Mouse (Mus musculus) intestine, postnatal 0 days (tissue): ENCODE data around the gene Tmem204. TPM values are rescaled to one million over a fixed set of nuclear protein-coding genes. Genes with fewer than 3 reads are reported as not detected.
A peak's percentile ranks its signal among the peaks of the same experiment; 100 is the strongest.

Experiments
- ATAC-seq: fragments of 200-750 bp; cut with Nextera tagmentation; 2 replicates; pipeline ENCODE4 v1.8.0; 2017; ENCODE audit warnings: mild to moderate bottlenecking, moderate TSS enrichment, moderate library complexity
- H3K27ac ChIP-seq: fragments of 300-500 bp; sonication (generic); 2 replicates; pipeline ENCODE4 v1.5.1; 2014; ENCODE audit warnings: mild to moderate bottlenecking, low read depth, low read length, moderate library complexity
- H3K27me3 ChIP-seq: fragments of 300-500 bp; sonication (generic); replicated peaks from 2 replicates; pipeline ENCODE4 v1.6.1; 2014; ENCODE audit warnings: low read length, mixed read lengths; ENCODE audit not compliant: control insufficient read depth, insufficient read depth
- H3K36me3 ChIP-seq: fragments of 300-500 bp; sonication (generic); 2 replicates; pipeline ENCODE4 v1.6.1; 2014; ENCODE audit warnings: mild to moderate bottlenecking, moderate library complexity; ENCODE audit not compliant: control insufficient read depth, insufficient read depth
- H3K4me1 ChIP-seq: fragments of 300-500 bp; sonication (generic); replicated peaks from 2 replicates; pipeline ENCODE4 v1.6.1; 2014; ENCODE audit warnings: antibody characterized with exemption, low read length, mixed read lengths; ENCODE audit not compliant: control insufficient read depth, insufficient read depth
- H3K4me2 ChIP-seq: fragments of 300-500 bp; sonication (generic); replicated peaks from 2 replicates; pipeline ENCODE4 v1.6.1; 2014; ENCODE audit warnings: low read depth, mild to moderate bottlenecking, moderate library complexity
- H3K4me3 ChIP-seq: fragments of 300-500 bp; sonication (generic); 2 replicates; pipeline ENCODE4 v1.5.1; 2014; ENCODE audit warnings: low read depth, low read length
- H3K9ac ChIP-seq: fragments of 300-500 bp; sonication (generic); 2 replicates; pipeline ENCODE4 v1.6.1; 2014; ENCODE audit warnings: mild to moderate bottlenecking, low read depth, low read length
- H3K9me3 ChIP-seq: fragments of 300-500 bp; sonication (generic); 2 replicates; pipeline ENCODE4 v1.6.1; 2016; ENCODE audit warnings: mixed run types; ENCODE audit not compliant: control insufficient read depth
- CTCF ChIP-seq: sonication (generic); IDR thresholded peaks from 2 replicates; pipeline ENCODE4 v1.5.1; 2016; ENCODE audit warnings: low read depth, mild to moderate bottlenecking, control low read depth, antibody characterized with exemption, moderate library complexity
- WGBS: fragments of 180-500 bp; shearing (Covaris S2); extraction: QIAGEN DNeasy Blood & Tissue Kit; methylation state at CpG from one replicate; pipeline ENCODE4 v1.1.7; 2014; 5-methylcytosine and 5-hydroxymethylcytosine counted together
- polyA plus RNA-seq: library from polyadenylated mRNA; unstranded; fragments of >200 nt; fragmentation: Nextera tagmentation; extraction: Ambion mirVana; gene quantifications from 2 replicates; pipeline ENCODE4 v1.2.1, GENCODE M21; 2015

Tmem204 gene
- polyA plus RNA-seq, 1 experiment from 2014 or later = 15.8 TPM

DNA sequence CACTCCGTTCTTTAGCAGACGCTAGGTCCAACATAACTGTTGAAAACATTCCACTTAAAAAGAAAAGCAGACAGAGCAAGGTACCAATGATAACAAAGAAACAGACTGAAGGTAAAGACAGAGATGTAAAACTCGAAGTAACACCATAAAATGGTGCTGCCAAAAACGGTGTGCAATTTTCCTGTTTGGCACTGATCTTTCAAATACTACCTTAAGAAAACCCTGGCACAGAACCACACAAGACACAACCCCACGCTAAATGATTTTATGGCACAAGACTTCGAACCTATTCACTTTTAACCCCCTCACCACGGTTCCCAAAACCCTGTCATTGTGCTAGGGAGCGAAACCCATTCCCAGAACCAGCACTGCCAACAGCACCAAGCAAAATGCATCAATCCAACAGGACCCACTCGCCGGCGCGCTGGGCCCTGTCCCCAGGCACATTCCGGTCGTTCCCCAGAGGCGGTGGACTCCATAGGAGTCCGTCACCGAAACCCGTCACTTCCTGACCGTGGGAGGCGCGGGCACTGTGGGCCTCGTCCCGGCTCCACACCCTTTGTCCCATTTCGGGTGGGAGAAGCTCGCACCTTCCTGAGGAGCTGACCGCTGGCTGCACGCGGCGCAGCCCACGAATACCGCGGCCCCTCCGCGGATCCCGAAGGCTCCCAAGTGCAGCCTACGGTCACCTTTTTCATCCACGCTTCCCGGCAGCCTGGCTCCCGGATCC lies 68.4 kb downstream of the Tmem204 start:
- Histone ChIP-seq H3K27ac (peak overlapping the region; percentile 95), H3K4me3 (peak overlapping the region; percentile 99), H3K4me1 (0 out of 2 replicates have a peak, but pooled peaks cover 2% of the 10 kb centered on the region), H3K36me3 (peaks cover 16% of the 10 kb centered on the region), H3K27me3 (no peaks in the 10 kb centered on the region), H3K9me3 (no peaks in the 10 kb centered on the region), H3K4me2 (peak overlapping the region; percentile 98), H3K9ac (peak overlapping the region; percentile 91)
- no peak for TF ChIP-seq CTCF
- ATAC-seq = no peak
- under 1% methylated on average over 39 of the region's 39 CpGs for WGBS

DNA sequence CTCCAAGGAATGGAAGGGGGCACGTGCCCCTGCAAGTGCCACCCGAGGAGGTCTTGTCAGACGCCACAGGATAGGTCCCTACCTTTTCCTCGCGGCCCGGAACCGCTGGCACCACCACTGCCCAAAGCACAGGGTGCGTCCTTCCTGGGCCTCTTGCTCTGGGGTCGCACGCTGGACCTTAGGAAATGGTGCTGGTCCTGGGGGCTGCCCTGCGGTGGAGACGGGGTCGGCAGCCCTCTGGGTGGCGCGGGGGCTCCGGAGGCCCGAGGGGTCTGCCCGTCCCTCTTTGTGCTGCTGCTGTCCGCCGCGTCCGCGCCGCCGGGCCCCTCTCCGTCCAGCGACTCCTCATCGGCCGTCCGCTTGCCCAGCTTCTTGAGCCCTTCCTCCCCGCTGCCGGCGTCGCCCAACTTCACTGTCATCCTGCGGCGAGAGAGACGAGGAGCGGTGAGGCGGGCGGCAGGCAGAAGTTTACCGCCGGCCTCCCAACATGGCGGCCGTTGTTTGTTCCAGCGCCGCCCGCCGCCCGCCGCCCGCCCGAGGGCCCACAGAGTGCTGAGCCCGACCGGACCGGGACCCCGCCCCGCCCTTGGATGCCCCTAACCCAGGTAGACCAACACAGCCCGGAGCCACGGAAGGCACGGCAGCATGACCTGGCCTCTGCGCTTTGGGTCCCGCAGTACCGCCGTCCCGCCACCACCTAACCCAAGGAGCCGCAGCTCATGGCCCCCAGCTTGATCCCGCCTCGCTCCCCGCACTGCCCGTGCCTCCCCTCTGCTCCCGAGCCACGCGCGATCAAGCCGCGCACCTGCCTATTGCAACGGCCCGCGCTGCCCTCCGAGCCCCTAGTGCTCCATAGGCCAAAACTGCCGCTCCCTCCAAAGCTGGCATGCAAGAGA lies 69.5 kb downstream of the Tmem204 start:
- Histone ChIP-seq H3K4me3 (peak overlapping the region; percentile 99), H3K36me3 (peaks cover 24% of the 10 kb centered on the region), H3K27ac (peak overlapping the region; percentile 81), H3K4me2 (peak overlapping the region; percentile 98), H3K4me1 (0 out of 2 replicates have a peak, but pooled peaks cover 2% of the 10 kb centered on the region), H3K27me3 (no peaks in the 10 kb centered on the region), H3K9ac (peak overlapping the region; percentile 91), H3K9me3 (no peaks in the 10 kb centered on the region)
- TF ChIP-seq CTCF = no peak
- ATAC-seq = no peak
- WGBS = under 1% methylated on average over 78 of the region's 81 CpGs

Other genes starting within 250 kb of the Tmem204 start
- 104 and 105 TPM in 2 replicates for gene Hagh, start 243.4 kb downstream of the Tmem204 start, polyA plus RNA-seq
- gene Fahd1, start 233.2 kb downstream of the Tmem204 start, polyA plus RNA-seq = 165 and 195 TPM in 2 replicates
- 17.2 and 18.3 TPM in 2 replicates for gene Igfals, start 217.6 kb downstream of the Tmem204 start, polyA plus RNA-seq
- gene Nubp2, start 197.2 kb downstream of the Tmem204 start, polyA plus RNA-seq = 48.0 and 53.5 TPM in 2 replicates
- 42.3 and 43.4 TPM in 2 replicates for gene Spsb3, start 196.9 kb downstream of the Tmem204 start, polyA plus RNA-seq
- gene Eme2, start 188.5 kb downstream of the Tmem204 start, polyA plus RNA-seq = 16.7 and 18.5 TPM in 2 replicates
- 132 and 141 TPM in 2 replicates for gene Mrps34, start 188.5 kb downstream of the Tmem204 start, polyA plus RNA-seq
- gene Nme3, start 187.1 kb downstream of the Tmem204 start, polyA plus RNA-seq = 47.4 and 54.4 TPM in 2 replicates
- gene Mapk8ip3, start 146.6 kb downstream of the Tmem204 start, polyA plus RNA-seq = 5.3 and 6.6 TPM in 2 replicates
- gene Jpt2, start 122.9 kb downstream of the Tmem204 start, polyA plus RNA-seq = 35.7 and 36.0 TPM in 2 replicates
- 2.5 and 2.7 TPM in 2 replicates for gene Cramp1l, start 67.8 kb downstream of the Tmem204 start, polyA plus RNA-seq
- gene Ift140, start 67.5 kb downstream of the Tmem204 start, polyA plus RNA-seq = 2.9 and 3.6 TPM in 2 replicates
- 7.6 and 8.7 TPM in 2 replicates for gene Telo2, start 32.4 kb upstream of the Tmem204 start, polyA plus RNA-seq
- 0.25 and 0.27 TPM in 2 replicates for gene Ptx4, start 37.2 kb upstream of the Tmem204 start, polyA plus RNA-seq
- 18.5 and 21.7 TPM in 2 replicates for gene Clcn7, start 49.8 kb upstream of the Tmem204 start, polyA plus RNA-seq
- gene Ccdc154, start 78.9 kb upstream of the Tmem204 start, polyA plus RNA-seq = not detected in 2 replicates
- 0.30 TPM in 1 of 2 replicates, not detected in the other for gene Gm38655, start 91.9 kb upstream of the Tmem204 start, polyA plus RNA-seq
- gene BC003965, start 101.0 kb upstream of the Tmem204 start, polyA plus RNA-seq = 17.5 and 18.5 TPM in 2 replicates
- gene Unkl, start 104.8 kb upstream of the Tmem204 start, polyA plus RNA-seq = 1.9 and 2.2 TPM in 2 replicates
- gene Gnptg, start 156.5 kb upstream of the Tmem204 start, polyA plus RNA-seq = 41.0 and 42.1 TPM in 2 replicates
- 23.3 and 23.4 TPM in 2 replicates for gene Tsr3, start 156.6 kb upstream of the Tmem204 start, polyA plus RNA-seq
- 0.86 and 1.1 TPM in 2 replicates for gene Baiap3, start 172.8 kb upstream of the Tmem204 start, polyA plus RNA-seq
- 253 and 257 TPM in 2 replicates for gene Ube2i, start 191.0 kb upstream of the Tmem204 start, polyA plus RNA-seq
- gene Prss34, start 214.8 kb upstream of the Tmem204 start, polyA plus RNA-seq = 0.18 and 0.29 TPM in 2 replicates
- gene Prss28, start 225.1 kb upstream of the Tmem204 start, polyA plus RNA-seq = not detected in 2 replicates
- not detected in 2 replicates for gene Prss29, start 235.1 kb upstream of the Tmem204 start, polyA plus RNA-seq